Mouse (Mus musculus) heart, adult 2 months (tissue): ENCODE data around the gene Trim65.

Experiments used
- CTCF ChIP-seq: fragments of 200-600 bp; IDR thresholded peaks from 2 replicates; pipeline ENCODE4 v1.8.1; 2022; ENCODE audit warnings: antibody characterized with exemption, mild to moderate bottlenecking, moderate library complexity
- EP300 ChIP-seq: fragments of 200-500 bp; IDR thresholded peaks from 2 replicates; pipeline ENCODE4 v1.6.1; 2011; ENCODE audit warnings: low read depth, low read length, control low read depth; ENCODE audit not compliant: insufficient read depth
- POLR2A ChIP-seq: fragments of 200-500 bp; IDR thresholded peaks from 2 replicates; pipeline ENCODE4 v1.6.1; 2011; ENCODE audit warnings: mild to moderate bottlenecking, low read depth, low read length, control low read depth; ENCODE audit not compliant: insufficient read depth

DNA sequence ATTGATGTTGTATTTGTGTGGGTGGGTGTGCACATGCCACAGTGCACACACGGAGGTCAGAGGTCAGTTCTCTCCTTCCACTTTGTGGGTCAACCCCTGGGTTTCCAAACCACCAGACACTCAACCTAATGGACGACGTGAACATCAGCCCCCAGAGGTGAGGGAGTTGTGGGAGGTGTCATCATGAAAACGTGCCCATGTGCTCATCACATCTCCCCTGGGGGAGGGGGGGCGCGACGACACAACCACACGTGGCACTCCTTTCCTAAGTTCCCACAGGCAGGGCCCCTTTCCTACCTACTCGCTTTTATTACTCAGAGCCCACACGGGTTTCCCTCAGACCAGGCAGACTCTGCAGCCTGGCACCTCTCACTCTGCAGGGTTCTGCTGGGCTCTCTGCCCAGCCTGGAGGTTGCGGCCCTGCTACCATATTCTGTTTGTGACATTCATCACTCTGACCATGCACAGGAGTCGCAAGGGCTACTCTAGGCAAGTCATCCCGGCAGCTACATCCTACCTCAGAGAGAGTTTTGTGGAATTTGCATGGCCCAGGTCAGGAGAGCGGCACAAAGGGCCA lies 47.7 kb downstream of the Trim65 start:
- no peak for TF ChIP-seq CTCF
- TF ChIP-seq EP300: no peak
- TF ChIP-seq POLR2A: no peak
